Mouse (Mus musculus) myocyte (in vitro differentiated cells): ENCODE measurements at regions not wholly inside any gene's neighbourhood (a gene's known extent, or its start where the extent isn't known, plus 50 kb on each side); places are given as distances from the start of the nearest gene placed in this dataset.

Experiments
- E2F4 ChIP-seq: IDR thresholded peaks from one replicate; pipeline ENCODE4 v1.6.1; 2011; ENCODE audit warnings: mild to moderate bottlenecking, control low read depth, moderate library complexity; ENCODE audit not compliant: insufficient read depth
- POLR2A ChIP-seq: IDR thresholded peaks from one replicate; pipeline ENCODE4 v1.6.1; 2011; ENCODE audit warnings: low read depth, mild to moderate bottlenecking, control low read depth, moderate library complexity; ENCODE audit not compliant: insufficient read length
- REST ChIP-seq: IDR thresholded peaks from one replicate; pipeline ENCODE4 v1.6.1; 2011; ENCODE audit warnings: mild to moderate bottlenecking, control low read depth, moderate library complexity; ENCODE audit not compliant: insufficient read depth, insufficient read length
- TCF12 ChIP-seq: IDR thresholded peaks from one replicate; pipeline ENCODE4 v1.6.1; 2011; ENCODE audit warnings: mild to moderate bottlenecking, control low read depth; ENCODE audit not compliant: poor library complexity, insufficient read depth, severe bottlenecking
- USF1 ChIP-seq: IDR thresholded peaks from one replicate; pipeline ENCODE4 v1.6.1; 2011; ENCODE audit warnings: low read depth, mild to moderate bottlenecking, control low read depth, moderate library complexity

- TF ChIP-seq E2F4 (no peak), POLR2A (no peak), USF1 (no peak), TCF12 (no peak), REST (no peak)
These were observed 263.4 kb upstream of the Pik3r1 start for GRCm38 (mm10) chr13:102031416-102031815.
